Mouse (Mus musculus): ENCODE measurements at regions not wholly inside any gene's neighbourhood (a gene's known extent, or its start where the extent isn't known, plus 50 kb on each side); places are given as distances from the start of the nearest gene placed in this dataset.
A peak's percentile ranks its signal among the peaks of the same experiment; 100 is the strongest.
"Not testable (repeated sequence)": the region's sequence is repeated elsewhere in the genome, so short reads cannot be mapped to it uniquely, and the experiment has no call there.

DNA sequence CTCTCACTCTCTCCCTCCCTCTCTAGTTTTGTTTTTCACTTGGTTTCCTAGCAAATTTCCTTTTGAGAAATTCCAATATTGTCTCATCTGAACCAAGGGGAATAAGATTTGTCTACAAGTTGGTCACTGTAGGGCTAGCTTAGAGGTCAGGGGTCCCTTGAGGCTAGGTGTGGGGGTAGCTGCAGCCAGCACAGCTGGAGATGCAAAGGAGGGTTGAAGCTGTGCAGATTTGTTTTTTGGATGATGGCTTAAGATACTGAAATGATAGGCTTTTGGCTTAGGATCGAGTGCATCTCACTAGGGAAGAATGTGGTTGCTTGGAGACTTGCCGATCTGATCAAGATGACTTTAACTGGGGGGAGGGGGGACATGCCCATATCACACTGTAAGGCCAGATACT is 88.3 kb upstream of the Tmem28 start:
- DNase-seq (ENCODE audit: low spot score in 2 of 2), result no peak

DNA sequence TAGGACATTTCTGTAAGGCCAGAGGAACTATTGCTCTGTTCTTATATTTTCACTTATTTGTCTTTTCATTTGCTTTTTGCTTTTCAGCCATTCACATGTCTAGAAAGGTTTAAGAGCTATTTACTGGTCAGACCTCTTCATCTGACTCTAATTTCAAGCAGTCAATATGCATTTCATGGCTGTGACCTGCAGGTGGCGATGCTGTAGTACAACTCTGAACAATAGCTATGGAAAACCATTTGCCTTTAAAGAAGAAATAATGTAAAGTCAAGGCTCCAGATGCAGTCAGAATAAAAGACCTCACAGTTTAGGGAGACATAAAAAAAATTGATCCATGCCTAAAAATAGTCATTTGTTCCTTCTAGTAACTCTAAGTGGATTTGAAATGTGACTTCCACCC is 95.7 kb upstream of the Tmem28 start:
- peak in 1 of 2 experiments; percentile 14 for DNase-seq (ENCODE audit: low spot score in 2 of 2)

DNA sequence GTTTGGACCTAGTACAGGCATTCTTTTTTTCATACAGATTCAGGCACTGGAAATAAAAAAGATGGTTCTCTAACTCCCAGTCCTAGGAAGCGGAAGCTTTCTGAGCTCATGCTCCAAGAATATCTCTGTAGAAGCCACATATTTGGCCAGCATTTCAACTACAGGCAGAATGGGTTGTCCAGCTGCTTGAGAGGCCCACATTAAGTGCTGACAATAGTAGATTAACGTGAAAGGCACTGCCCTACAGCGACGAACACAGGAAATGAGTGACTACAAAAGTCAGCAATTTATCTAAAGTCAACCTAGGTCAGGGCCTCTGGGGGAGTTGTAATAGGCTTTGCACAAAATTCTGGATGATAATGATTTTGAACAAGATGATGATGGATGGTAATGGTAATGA is 125.5 kb upstream of the Tmem28 start:
- no peak for DNase-seq (ENCODE audit: low spot score in 2 of 2)

DNA sequence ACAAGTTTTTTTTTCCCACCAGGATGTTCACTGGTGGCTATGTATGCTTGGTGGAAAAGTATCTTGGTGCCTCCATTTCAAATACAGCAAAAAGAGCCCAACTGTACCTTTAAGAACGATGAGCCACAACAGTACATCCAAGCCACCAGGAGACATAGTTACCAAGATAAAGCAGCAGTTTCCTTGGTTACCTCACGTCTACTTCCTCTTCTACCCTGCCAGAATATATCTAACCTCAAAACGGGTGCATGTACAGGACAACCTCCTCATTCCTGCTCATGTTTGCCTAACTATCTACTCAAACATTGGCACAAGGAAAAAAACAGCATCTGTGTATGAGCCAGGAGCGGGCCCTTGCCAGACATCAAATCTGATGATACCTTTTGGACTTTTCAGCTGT is 129.8 kb upstream of the Tmem28 start:
- no peak for DNase-seq (ENCODE audit: low spot score in 2 of 2)

DNA sequence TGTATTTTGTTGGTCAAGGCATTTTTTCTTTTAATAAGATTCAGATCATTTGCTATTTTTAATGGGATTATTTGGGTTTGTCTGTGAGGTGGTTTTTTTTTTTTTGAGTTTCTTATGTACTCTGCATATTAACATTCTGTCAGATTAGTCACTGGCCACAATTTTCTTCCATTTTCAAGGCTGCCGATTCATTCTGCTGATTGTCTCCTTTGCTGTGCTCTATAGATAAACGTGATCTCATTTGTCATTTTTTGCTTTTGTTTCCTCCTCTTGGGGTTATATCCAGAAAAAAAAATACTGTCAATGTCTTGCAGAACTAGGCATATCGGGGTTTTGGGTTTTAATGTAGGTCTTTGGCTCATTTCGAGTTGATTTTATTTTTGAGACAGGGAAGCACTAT is 131.1 kb upstream of the Tmem28 start:
- no peak for DNase-seq (ENCODE audit: low spot score in 2 of 2)

DNA sequence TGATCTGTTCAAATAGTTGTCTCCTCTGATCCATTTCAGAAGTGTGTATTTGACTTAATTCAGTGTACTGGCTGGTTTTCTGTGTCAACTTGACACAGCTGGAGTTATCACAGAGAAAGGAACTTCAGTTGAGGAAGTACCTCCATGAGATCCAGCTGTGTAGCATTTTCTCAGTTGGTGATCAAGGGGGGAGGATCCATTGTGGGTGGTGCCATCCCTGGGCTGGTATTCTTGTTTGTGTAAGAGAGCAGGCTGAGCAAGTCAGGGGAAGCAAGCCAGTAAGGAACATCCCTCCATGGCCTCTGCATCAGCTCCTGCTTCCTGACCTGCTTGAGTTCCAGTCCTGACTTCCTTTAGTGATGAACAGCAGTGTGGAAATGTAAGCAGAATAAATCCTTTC is 138.3 kb upstream of the Tmem28 start:
- not testable (repeated sequence) for DNase-seq (ENCODE audit: low spot score in 2 of 2)

DNA sequence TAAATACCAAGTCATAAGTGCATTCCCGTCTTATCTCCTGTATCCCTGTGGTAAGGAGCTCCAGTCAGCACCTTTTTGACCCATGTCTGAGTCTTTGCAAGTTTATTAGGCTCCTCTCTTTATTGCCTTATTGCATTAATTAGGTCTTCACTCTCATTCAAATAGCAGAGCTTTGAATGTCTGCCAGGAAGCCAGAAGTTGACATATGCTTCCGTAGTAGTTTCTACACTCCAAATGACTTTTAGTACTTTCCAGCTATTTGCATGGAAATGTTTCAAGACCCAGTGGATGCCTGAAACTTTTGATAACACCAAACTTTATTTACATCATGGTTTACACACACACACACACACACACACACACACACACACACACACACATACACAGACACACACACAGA is 153.2 kb upstream of the Tmem28 start:
- no peak for DNase-seq (ENCODE audit: low spot score in 2 of 2)

DNA sequence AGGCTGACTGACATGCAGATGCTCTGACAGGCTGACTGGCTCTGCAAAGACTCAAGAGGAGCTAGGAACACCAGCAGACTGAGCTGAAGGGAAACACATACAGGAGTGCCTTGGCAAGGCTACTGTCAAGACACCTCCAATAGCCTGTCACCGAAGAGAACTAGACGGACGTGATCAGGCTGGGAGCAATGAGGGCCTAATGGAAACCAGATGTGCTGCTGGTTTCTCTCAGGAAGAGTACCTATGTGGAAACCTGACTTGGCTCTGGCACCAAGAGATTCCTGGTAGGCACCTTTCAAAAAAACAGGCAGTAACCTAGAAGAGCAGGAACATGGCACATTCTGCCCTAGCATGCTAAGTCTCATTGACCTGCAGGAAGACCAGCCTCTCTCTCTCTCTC is 158.3 kb upstream of the Tmem28 start:
- DNase-seq (ENCODE audit: low spot score in 2 of 2), result no peak

DNA sequence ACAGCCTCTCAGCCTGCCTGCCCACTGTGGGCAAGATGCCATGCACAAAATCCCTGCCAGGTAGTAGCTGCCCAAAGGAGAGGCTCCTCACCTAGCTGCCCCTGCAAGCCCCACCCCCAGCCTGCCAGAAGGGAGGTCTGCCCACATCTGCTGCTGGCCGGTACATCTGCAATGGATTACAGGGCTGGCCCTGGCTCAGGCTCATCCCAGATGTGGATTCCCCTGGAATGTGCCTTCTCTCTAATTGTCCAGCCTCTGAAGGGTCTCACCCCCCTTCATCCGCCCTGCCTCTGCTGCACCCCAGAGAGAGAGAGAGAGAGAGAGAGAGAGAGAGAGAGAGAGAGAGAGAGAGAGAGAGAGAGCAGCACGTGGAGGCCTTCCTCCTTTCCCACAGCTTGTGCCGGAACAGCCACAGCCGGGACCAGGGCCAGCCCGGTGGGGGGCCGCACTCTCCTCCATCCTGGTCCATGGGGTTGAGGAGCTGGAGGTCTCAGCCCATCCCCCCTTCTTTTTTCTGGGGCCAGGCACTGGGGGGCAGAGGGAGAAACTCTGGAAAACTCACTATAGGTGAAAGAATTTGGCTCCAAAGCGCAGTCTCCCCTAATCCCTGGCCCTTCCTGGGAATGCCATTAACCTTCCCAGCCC is 161.2 kb upstream of the Tmem28 start:
- DNase-seq (ENCODE audit: low spot score in 2 of 2), result no peak

DNA sequence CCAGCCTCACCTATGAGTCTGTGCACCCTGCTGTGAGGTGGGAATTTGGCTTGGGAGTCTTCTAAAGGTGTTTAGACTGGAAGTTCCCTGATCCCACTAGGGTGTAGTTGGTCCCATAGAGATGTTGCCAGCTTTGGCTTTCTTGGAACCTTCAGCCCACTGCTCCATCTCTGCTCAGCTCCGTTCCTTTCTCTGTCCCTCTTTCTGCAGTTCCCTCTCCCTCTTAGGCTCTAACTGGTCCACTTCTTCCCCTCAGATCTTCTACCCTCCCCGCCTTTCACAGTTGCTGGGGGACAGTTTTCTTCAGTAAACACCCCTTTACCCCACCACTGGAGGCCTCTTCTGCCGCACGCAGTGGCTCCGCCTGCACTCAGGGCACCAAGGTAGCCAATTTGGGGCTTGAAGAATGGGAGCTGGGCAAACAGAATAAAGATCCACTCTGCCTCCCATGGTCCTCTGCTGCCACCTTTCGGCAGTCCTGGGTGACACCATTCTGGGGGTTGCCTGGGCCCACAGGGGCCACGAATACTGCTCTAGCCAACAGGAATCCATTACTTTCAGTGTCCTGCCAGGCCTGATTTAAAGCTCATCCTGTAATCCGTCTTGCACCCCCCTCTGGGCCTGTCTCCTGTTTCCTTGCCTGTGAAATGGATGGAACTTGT is 162.9 kb upstream of the Tmem28 start:
- DNase-seq (ENCODE audit: low spot score in 2 of 2), result peak; percentile 17 to 40

DNA sequence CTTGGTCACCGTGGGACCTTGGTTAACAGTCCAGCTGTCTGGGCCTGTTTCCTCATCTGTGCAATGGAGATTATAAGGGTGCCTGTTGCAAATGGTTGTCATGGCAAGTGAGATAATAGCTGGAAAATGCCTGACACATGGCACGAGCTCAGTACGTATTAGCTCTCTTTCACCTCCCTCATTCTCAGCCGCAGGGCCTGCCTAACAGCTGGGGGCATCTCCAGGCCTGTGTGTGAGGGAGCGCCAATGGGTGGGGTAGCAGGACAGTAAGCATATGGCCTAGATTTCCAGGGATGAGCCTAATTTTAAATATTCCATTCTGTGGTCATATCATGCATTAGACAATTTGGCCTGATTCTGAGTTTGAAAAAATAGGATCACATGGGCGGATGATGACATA is 163.8 kb upstream of the Tmem28 start:
- DNase-seq (ENCODE audit: low spot score in 2 of 2), result no peak

DNA sequence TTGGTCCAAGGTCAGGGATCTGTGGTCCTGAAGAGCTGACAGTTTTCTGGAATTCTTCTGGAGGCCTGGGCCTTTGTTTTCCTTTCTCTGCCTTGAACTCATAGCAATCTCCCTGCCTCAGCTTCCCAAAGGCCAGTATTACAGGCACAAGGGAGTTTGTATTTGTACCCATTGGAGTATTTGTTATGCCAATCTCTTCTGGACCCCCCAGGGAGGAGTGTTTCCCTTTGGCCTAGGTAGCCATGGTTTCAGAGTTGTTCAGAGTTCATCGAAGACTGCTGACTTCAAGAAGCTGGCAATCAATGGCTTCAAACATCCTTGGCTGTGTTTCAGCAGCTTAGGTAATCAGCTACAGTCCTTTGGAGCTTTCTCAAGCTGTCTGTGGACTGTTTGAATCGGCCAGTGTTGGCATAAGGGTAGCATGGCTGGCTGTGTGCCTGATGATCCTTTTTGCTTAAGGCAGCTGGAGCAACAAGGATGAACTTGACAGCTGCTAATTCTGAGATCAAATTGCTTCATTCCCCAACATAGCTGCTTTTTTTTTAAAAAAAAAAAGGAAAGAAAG is 161.2 kb upstream of the Pja1 start:
- no peak for DNase-seq (ENCODE audit: low spot score in 2 of 2)

DNA sequence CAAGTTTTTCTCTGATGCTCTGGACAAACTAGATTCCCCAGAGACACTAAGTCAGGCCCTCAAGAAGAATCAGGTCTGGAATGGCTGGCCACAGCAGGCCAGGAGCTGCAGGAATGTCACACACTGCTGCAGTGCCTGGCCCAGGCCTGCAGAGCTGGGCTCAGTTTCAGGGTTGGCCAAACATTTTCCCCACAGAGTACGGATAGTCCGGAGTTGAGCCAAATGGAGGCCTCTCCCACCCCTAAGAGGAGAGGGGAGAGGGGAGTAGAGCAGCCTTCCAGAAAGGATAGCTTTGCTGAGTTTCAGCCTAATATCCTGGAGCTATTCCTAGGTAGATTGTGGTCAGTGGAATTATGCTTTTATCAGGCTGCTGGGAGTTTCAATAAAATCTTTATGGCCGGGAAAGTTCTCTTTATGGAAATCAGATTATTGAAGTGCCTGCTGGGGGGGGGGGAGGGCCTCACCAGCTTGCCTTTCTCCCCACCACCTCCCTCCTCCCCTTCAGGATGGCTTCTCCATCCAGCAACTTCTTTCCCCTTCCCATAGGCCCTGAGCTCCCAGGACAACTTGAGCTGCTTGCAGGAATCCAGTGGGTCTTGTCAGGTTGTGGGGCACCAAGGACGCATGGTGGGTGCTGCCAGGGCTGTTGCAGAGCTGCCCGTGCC is 153.6 kb upstream of the Pja1 start:
- DNase-seq (ENCODE audit: low spot score in 2 of 2), result no peak

DNA sequence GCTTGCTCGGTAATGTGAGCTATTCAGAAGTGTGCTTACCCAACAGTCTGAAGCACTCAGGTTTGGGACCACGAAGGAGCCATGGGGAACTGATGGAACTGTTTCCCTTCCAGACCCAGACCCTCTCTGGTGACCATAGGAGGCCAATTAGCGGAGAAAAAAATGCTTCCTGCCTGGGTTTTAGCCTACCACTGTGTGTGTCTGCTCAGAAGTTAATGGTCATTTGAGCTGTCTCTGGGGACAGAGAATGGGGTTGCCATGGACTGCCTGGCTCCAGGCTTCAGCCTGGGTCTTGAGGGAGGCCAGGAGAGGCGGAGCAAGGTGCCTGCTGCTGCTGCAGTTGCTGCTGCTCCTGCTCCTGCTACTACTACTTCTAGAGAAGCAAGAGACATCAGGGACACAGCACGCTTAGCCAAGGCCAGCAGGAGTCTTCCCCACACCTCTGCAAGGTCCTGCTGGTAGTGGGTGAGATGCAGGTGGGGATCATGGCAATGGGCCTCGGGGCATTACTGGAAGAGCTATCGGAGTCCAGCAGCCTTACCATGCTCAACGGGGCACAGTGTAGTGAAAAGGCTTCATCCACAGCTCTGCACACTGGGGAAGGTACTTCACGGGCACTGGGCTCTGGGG is 141.2 kb upstream of the Pja1 start:
- DNase-seq (ENCODE audit: low spot score in 2 of 2), result no peak

DNA sequence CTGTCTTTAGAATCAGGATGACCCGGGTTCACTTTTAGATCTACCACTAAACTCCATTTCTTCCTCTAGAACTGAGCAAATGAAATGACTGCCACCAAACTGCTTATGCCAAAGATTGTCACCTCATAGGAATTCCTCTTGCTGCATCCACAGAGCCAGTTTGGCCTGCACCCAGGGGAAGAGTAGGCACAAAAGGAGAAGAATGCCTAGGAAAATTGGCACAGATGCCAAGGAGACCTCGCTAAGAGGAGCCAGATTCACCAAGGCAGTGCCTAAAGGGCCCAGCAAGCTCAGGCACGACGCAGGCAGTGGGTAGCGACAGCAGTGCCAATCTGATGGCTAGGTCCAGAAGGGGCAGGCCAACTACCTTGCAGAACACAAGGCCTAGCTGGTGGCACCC is 139.0 kb upstream of the Pja1 start:
- DNase-seq (ENCODE audit: low spot score in 2 of 2), result no peak

DNA sequence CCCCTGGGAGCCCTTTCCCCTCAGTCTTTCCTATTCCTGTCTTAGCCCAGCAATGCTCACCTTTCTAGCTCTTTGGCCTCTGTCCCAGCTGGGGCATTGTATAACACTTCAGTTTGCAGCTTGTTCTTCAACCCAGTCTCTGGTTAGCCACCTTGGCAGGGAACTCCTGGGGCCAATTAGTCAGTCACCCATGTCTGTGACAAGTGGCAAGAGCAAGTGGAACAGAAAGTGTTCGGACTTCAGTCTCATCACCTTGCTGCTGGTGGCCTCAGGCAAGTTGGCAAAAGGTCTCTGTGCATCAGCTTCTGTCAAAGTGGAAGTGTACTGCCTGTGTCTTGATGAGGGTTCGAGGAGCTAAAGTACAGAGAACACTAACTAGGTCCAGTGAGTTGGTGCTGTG is 138.5 kb upstream of the Pja1 start:
- DNase-seq (ENCODE audit: low spot score in 2 of 2), result no peak

DNA sequence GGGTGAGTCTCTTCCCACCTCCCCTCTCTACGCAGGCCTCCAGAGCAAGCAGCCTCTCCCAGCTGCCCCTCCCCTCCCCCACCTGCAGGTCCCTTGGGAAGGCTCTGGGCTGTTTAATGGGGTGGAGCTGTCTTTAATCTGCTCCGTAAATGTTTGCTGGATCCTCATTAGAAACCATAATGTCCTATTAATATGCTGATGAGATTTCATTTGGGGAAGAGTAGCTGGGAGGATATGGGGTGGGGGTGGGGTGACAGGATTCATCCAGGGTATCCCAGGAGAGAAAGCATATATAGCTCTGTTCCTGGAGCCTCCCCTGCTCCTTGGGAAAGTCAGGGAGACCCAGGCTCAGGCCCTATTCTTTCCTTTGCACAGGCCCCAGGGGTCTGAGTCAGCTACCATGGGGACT is 137.2 kb upstream of the Pja1 start:
- DNase-seq (ENCODE audit: low spot score in 2 of 2), result no peak

DNA sequence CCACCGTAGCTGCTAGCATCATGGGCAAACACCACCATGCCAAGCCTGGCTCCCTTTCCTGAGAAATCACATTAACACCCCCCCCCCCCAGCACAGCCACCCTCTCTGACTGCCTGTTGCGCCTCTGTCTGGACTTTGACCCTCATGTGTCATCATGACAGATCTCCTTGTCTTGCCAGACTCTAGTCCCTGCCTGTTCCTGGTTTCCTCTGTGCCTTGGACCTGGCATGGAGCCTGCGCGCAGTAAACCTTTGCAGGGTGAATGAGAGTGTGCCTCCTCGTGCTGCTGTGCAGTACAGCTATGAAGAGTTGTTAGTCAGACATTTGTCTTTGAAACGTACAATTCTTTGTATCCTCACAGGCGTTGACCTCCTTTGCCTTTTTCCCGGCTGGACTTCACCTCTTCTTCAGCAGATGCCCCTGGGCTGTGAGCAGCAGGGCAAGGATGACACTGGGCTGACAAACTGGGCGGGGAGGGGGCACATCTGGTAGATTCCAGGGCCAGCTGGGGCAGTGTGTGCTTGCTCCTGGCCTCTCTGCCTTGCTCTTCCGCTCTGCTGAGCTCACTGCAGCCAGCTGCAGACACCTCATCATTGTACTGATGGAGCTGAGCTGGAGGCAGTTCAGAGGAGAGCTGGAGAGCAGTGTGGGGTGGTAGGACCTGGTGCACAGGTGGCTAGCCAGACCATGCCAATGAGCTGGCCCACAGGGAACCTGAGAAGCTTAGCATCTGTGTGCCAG is 134.2 kb upstream of the Pja1 start:
- DNase-seq (ENCODE audit: low spot score in 2 of 2), result no peak

DNA sequence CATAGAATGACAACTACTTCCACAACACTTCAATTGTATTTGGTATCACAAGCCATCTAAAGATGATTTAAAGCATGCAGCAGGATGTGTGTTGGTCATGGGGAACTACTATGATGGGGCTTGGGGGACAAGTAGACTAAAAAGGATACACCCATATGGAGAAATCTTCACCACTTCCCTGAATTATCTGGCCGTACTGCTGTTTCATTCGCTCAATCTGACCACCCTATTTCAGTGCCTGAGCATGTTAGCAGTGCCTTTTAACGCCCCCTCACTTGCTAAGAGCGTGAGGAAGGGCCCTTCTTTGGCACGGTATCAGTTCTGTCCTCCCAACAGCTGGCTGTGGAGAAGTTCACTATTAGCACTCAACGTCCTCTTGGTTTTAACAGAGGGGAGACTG is 132.6 kb upstream of the Pja1 start:
- DNase-seq (ENCODE audit: low spot score in 2 of 2), result no peak

DNA sequence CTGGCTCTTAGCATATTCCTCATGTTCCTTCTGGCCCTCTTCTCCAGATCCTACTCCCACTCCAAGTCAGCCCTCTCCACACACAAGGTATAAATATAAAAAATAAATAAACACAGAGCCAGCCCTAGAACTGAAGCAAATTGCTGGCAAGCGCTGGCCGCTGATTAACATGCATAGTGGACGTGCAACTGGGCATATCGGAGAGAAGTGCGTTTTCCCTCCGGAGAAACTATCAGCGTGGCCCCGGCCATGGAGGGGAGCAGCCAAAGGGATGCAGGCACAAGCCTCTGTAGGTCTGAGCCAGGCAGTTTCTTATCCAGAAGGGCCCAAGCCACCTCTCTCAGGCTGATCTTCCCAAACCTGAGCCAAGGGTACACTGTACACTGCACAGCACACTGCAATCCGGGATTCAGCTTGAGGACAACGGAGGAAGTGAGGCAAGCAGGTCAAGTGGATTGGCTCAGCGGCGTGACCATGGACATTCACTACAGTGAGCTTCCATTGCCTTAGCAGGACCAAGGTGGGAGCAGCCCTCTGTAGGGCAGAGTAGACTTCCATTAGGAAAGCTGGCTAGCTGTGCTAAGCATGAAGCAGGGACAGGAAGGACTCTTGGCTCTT is 131.3 kb upstream of the Pja1 start:
- DNase-seq (ENCODE audit: low spot score in 2 of 2), result no peak

DNA sequence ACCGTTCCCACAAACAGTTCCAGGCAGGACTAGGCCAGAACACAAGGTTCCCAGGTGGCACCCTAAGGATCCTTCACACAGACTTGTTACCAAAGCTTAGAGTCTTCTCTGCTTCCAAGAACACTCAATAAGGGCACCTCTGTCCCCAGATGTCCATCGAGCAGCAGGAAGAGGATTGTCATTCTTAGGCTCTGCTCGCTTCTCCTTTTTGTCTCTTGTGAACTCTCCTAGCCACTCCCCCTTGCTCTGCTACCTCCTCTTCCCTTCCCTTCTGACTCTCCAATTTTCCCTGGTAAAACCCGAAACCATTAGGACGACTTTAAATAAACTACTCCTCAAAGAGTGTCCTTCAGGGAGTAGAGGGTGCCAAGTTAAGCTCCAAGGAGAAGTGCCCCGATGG is 124.4 kb upstream of the Pja1 start:
- DNase-seq (ENCODE audit: low spot score in 2 of 2), result no peak

All from frontal cortex, postnatal 14 days (tissue).